28 mouse cellular contexts compared by ENCODE assay signal in the genomic region with DNA sequence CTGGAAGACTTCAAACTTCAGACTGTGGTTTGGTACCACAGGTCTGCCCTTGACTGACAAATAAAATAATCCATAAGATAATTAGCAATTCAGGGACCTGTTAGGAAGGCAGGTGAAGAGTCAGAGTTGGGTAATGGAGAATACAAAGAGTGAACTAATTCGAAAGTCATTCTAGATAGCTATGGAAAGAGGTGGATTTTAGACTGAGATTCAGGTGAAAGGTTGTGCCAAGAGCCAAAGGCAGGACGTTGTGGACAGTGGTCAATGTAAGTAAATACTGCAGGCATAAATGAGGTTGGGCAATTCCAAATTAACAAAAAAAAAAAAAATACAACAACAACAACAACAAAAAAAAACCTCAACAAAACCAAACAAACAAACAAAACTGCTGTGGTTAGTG.
"Had no signal": no experiment of that assay in that cellular context is flagged by ENCODE, and none has a peak within 500 bp of the region (broad histone marks: within the 10 kb centered on the region; RNA-seq: fewer than 3 reads in every experiment).

No protein-coding gene starts in this region.

- H3K36me3 ChIP-seq: embryonic facial prominence, embryonic 10.5 days; embryonic facial prominence, embryonic 12.5 days; embryonic facial prominence, embryonic 13.5 days; embryonic facial prominence, embryonic 15.5 days; forebrain, embryonic 10.5 days; forebrain, embryonic 12.5 days; forebrain, embryonic 15.5 days had no signal

- H3K27ac ChIP-seq: embryonic facial prominence, embryonic 10.5 days; embryonic facial prominence, embryonic 12.5 days; embryonic facial prominence, embryonic 13.5 days; embryonic facial prominence, embryonic 15.5 days; forebrain, embryonic 10.5 days; forebrain, embryonic 12.5 days; forebrain, embryonic 13.5 days; forebrain, embryonic 15.5 days; gastrocnemius, adult 2 months; heart, adult 2 months had no signal

- H3K9ac ChIP-seq: embryonic facial prominence, embryonic 12.5 days; embryonic facial prominence, embryonic 13.5 days; embryonic facial prominence, embryonic 15.5 days; forebrain, embryonic 12.5 days; forebrain, embryonic 13.5 days; forebrain, embryonic 15.5 days; forebrain, postnatal 0 days had no signal

- DNase-seq: cerebellum, adult 8-10 months; cerebellum, adult 9-10 months; cerebellum, adult 9-11 months; cerebellum, postnatal 10 days; cerebellum, postnatal 14 days; cerebellum, postnatal 25 days; cerebellum, postnatal 36 days; embryo, embryonic 11 days; forebrain, postnatal 0 days; gastrocnemius, adult 2 months; gastrocnemius, postnatal 10 days; gastrocnemius, postnatal 14 days; gastrocnemius, postnatal 25 days; gastrocnemius, postnatal 36 days; heart, adult 11 months; heart, adult 18-20 months; heart, adult 2 months had no signal

- H3K4me1 ChIP-seq: forebrain, embryonic 10.5 days; forebrain, embryonic 12.5 days; forebrain, embryonic 13.5 days; forebrain, embryonic 15.5 days had no signal

- H3K4me2 ChIP-seq: embryonic facial prominence, embryonic 12.5 days; embryonic facial prominence, embryonic 13.5 days; embryonic facial prominence, embryonic 15.5 days; forebrain, embryonic 12.5 days; forebrain, embryonic 13.5 days; forebrain, embryonic 15.5 days had no signal

- H3K9me3 ChIP-seq: embryonic facial prominence, embryonic 10.5 days; embryonic facial prominence, embryonic 12.5 days; embryonic facial prominence, embryonic 13.5 days; embryonic facial prominence, embryonic 15.5 days; forebrain, embryonic 10.5 days; forebrain, embryonic 12.5 days; forebrain, embryonic 13.5 days; forebrain, embryonic 15.5 days had no signal

- ATAC-seq: forebrain, embryonic 13.5 days; forebrain, embryonic 14.5 days; forebrain, embryonic 15.5 days; forebrain, embryonic 16.5 days; forebrain, postnatal 0 days had no signal

- H3K27me3 ChIP-seq: embryonic facial prominence, embryonic 12.5 days; embryonic facial prominence, embryonic 13.5 days; embryonic facial prominence, embryonic 15.5 days; forebrain, embryonic 12.5 days; forebrain, embryonic 13.5 days; forebrain, embryonic 15.5 days had no signal

- H3K4me3 ChIP-seq: embryonic facial prominence, embryonic 10.5 days; embryonic facial prominence, embryonic 12.5 days; embryonic facial prominence, embryonic 13.5 days; embryonic facial prominence, embryonic 15.5 days; erythroblast, embryonic 14.5 days; forebrain, embryonic 10.5 days; forebrain, embryonic 12.5 days; forebrain, embryonic 13.5 days; forebrain, embryonic 15.5 days; gastrocnemius, adult 2 months; heart, adult 2 months had no signal
